Mouse (Mus musculus) hindbrain, postnatal 0 days (tissue): ENCODE results near the gene Ipo5. TPM values are rescaled to one million over a fixed set of nuclear protein-coding genes. Genes with fewer than 3 reads are reported as not detected.

ENCODE experiments used
- ATAC-seq: fragments of 200-750 bp; cut with Nextera tagmentation; 2 replicates; pipeline ENCODE4 v1.8.0; 2017; ENCODE audit warnings: mild to moderate bottlenecking, moderate TSS enrichment, moderate library complexity
- DNase-seq: peaks from one replicate; pipeline ENCODE4 v3.0.0-alpha.2; 2015; ENCODE audit warnings: low spot score
- H3K27ac ChIP-seq: fragments of 300-500 bp; sonication (generic); 2 replicates; pipeline ENCODE4 v1.5.1; 2014; ENCODE audit warnings: mild to moderate bottlenecking
- H3K27me3 ChIP-seq: fragments of 300-500 bp; sonication (generic); 2 replicates; pipeline ENCODE4 v1.6.1; 2014; ENCODE audit warnings: low read length, mixed read lengths; ENCODE audit not compliant: insufficient read depth
- H3K36me3 ChIP-seq: fragments of 300-500 bp; sonication (generic); 2 replicates; pipeline ENCODE4 v1.6.1; 2014; ENCODE audit warnings: low read length, mixed read lengths; ENCODE audit not compliant: insufficient read depth
- H3K4me1 ChIP-seq: fragments of 300-500 bp; sonication (generic); 2 replicates; pipeline ENCODE4 v1.6.1; 2014; ENCODE audit warnings: antibody characterized with exemption, low read length, mixed read lengths; ENCODE audit not compliant: insufficient read depth
- H3K4me2 ChIP-seq: fragments of 300-500 bp; sonication (generic); 2 replicates; pipeline ENCODE4 v1.6.1; 2014; ENCODE audit warnings: low read depth, mild to moderate bottlenecking, low read length, moderate library complexity, mixed read lengths
- H3K4me3 ChIP-seq: fragments of 300-500 bp; sonication (generic); 2 replicates; pipeline ENCODE4 v1.5.1; 2014; ENCODE audit warnings: low read length
- H3K9ac ChIP-seq: fragments of 300-500 bp; sonication (generic); replicated peaks from 2 replicates; pipeline ENCODE4 v1.6.1; 2014; ENCODE audit warnings: mild to moderate bottlenecking, low read length, moderate library complexity, mixed read lengths
- H3K9me3 ChIP-seq: fragments of 300-500 bp; sonication (generic); 2 replicates; pipeline ENCODE4 v1.6.1; 2016; ENCODE audit warnings: low read length, mixed read lengths
- CTCF ChIP-seq: IDR thresholded peaks from 2 replicates; pipeline ENCODE4 v1.5.1; 2016; ENCODE audit warnings: antibody characterized with exemption, control low read depth, low read depth
- WGBS: fragments of 180-500 bp; shearing (Covaris S2); extraction: QIAGEN DNeasy Blood & Tissue Kit; methylation state at CpG from one replicate; pipeline ENCODE4 v1.1.7; 2014; 5-methylcytosine and 5-hydroxymethylcytosine counted together
- polyA plus RNA-seq: library from polyadenylated mRNA; unstranded; fragments of >200 nt; fragmentation: Nextera tagmentation; extraction: Ambion mirVana; gene quantifications from 2 replicates; pipeline ENCODE4 v1.2.1, GENCODE M21; 2015
- total RNA-seq: library from RNA; depleted of rRNA; stranded (reverse); fragments of >200 nt; gene quantifications from 2 replicates; pipeline ENCODE4 v1.2.3, GENCODE M21; 2014

The Ipo5 gene
- total and polyA plus RNA-seq, 2 experiments from 2014 or later: 45.4 to 73.9 TPM

- Histone ChIP-seq H3K4me1 (no peaks in the 10 kb centered on the region), H3K27me3 (no peaks in the 10 kb centered on the region), H3K36me3 (no peaks in the 10 kb centered on the region), H3K9ac (no peak overlapping the region), H3K9me3 (no peaks in the 10 kb centered on the region), H3K27ac (no peak overlapping the region), H3K4me3 (no peak overlapping the region), H3K4me2 (no peak overlapping the region)
- 91% methylated on average over 7 of the region's 7 CpGs for WGBS
- ATAC-seq (no peak), DNase-seq (no peak)
- no peak for TF ChIP-seq CTCF
Observed at GRCm38 (mm10) chr14:120874397-120874796, 36.6 kb upstream of the Ipo5 start.

- TF ChIP-seq CTCF: 0 out of 2 replicates have a peak, but pooled peaks have one; percentile 30
- no peak overlapping the region for H3K4me3 ChIP-seq
- H3K4me1 ChIP-seq: no peaks in the 10 kb centered on the region
- H3K4me2 ChIP-seq: no peak overlapping the region
- H3K27me3 ChIP-seq: no peaks in the 10 kb centered on the region
- DNase-seq: no peak
- no peaks in the 10 kb centered on the region for H3K9me3 ChIP-seq
- H3K27ac ChIP-seq: no peak overlapping the region
- H3K36me3 ChIP-seq: no peaks in the 10 kb centered on the region
- ATAC-seq: no peak
- 82% methylated on average over 9 of the region's 9 CpGs for WGBS
- no peak overlapping the region for H3K9ac ChIP-seq
Observed at GRCm38 (mm10) chr14:120875144-120875543, 35.9 kb upstream of the Ipo5 start.

- no peaks in the 10 kb centered on the region for H3K27me3 ChIP-seq
- no peak overlapping the region for H3K4me3 ChIP-seq
- 82% methylated on average over 16 of the region's 16 CpGs for WGBS
- no peaks in the 10 kb centered on the region for H3K9me3 ChIP-seq
- no peak for TF ChIP-seq CTCF
- ATAC-seq: no peak
- H3K36me3 ChIP-seq: no peaks in the 10 kb centered on the region
- no peaks in the 10 kb centered on the region for H3K4me1 ChIP-seq
- no peak overlapping the region for H3K9ac ChIP-seq
- no peak overlapping the region for H3K4me2 ChIP-seq
- no peak for DNase-seq
- no peak overlapping the region for H3K27ac ChIP-seq
Observed at GRCm38 (mm10) chr14:120875811-120876388, 35.1 kb upstream of the Ipo5 start.

- DNase-seq: no peak
Observed at GRCm38 (mm10) chr14:120877147-120877546, 33.9 kb upstream of the Ipo5 start.

GRCm38 (mm10) chr14:120879026-120879425 is 32.0 kb upstream of the Ipo5 start:
- no peak for ATAC-seq
- no peak overlapping the region for H3K4me3 ChIP-seq
- no peaks in the 10 kb centered on the region for H3K36me3 ChIP-seq
- no peak for DNase-seq
- no peaks in the 10 kb centered on the region for H3K27me3 ChIP-seq
- no peak overlapping the region for H3K9ac ChIP-seq
- H3K27ac ChIP-seq: no peak overlapping the region
- 88% methylated on average over 2 of the region's 2 CpGs for WGBS
- H3K9me3 ChIP-seq: no peaks in the 10 kb centered on the region
- H3K4me2 ChIP-seq: no peak overlapping the region
- no peak for TF ChIP-seq CTCF
- no peaks in the 10 kb centered on the region for H3K4me1 ChIP-seq

More at GRCm38 (mm10) chr14:120877147-120877546, 33.9 kb upstream of the Ipo5 start:
- 79% methylated on average over 10 of the region's 10 CpGs for WGBS
- Histone ChIP-seq H3K9ac (no peak overlapping the region), H3K4me1 (no peaks in the 10 kb centered on the region), H3K36me3 (no peaks in the 10 kb centered on the region), H3K27ac (no peak overlapping the region), H3K27me3 (no peaks in the 10 kb centered on the region), H3K4me2 (no peak overlapping the region), H3K4me3 (no peak overlapping the region), H3K9me3 (no peaks in the 10 kb centered on the region)
- no peak for TF ChIP-seq CTCF
- ATAC-seq: no peak

- H3K4me1 ChIP-seq: no peaks in the 10 kb centered on the region
- H3K27ac ChIP-seq: no peak overlapping the region
- DNase-seq: no peak
- no peak for ATAC-seq
- no peaks in the 10 kb centered on the region for H3K36me3 ChIP-seq
- WGBS: 68% methylated on average over 3 of the region's 5 CpGs
- no peak overlapping the region for H3K9ac ChIP-seq
- no peaks in the 10 kb centered on the region for H3K27me3 ChIP-seq
- TF ChIP-seq CTCF: no peak
- no peak overlapping the region for H3K4me3 ChIP-seq
- H3K4me2 ChIP-seq: no peak overlapping the region
- no peaks in the 10 kb centered on the region for H3K9me3 ChIP-seq
Observed at GRCm38 (mm10) chr14:120880601-120881000, 30.4 kb upstream of the Ipo5 start.

GRCm38 (mm10) chr14:120881054-120881453 is 30.0 kb upstream of the Ipo5 start:
- WGBS: 86% methylated on average over 9 of the region's 9 CpGs

More at GRCm38 (mm10) chr14:120881054-120881453, 30.0 kb upstream of the Ipo5 start:
- no peaks in the 10 kb centered on the region for H3K27me3 ChIP-seq
- no peak overlapping the region for H3K4me2 ChIP-seq
- no peaks in the 10 kb centered on the region for H3K9me3 ChIP-seq
- no peak overlapping the region for H3K9ac ChIP-seq
- no peak for TF ChIP-seq CTCF
- no peaks in the 10 kb centered on the region for H3K4me1 ChIP-seq
- H3K27ac ChIP-seq: no peak overlapping the region
- H3K4me3 ChIP-seq: no peak overlapping the region
- no peaks in the 10 kb centered on the region for H3K36me3 ChIP-seq
- ATAC-seq (no peak), DNase-seq (no peak)
